In the genomic region with DNA sequence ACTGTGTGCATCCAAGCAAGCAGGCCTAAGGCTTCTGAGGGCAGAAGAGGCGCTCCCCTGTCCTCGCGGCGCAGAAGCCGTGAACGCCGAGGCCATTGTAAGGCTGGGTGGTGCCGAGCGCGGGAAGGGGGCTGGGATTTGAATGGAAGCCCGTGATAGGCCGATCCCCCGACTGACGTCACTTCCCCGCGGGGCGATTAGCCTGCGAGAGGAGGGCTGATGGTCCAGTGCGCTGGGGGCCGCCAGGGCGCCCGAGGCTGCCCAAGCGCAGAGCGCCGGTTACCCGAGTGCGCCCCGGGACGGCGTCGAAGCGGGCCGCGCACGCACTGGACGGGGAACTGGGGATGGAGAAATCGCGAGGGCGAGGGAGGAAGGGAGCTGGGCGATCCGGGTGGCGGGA, we compare ENCODE assay signal across 10 mouse cellular contexts. TPM values are rescaled to one million over a fixed set of nuclear protein-coding genes. Genes with fewer than 3 reads are reported as not detected.
DNase-seq lines count a peak whose midpoint lies in the region; ATAC-seq lines count a peak whose summit lies in the region.
"Had no signal": no experiment of that assay in that cellular context is flagged by ENCODE, and none has a peak within 500 bp of the region (broad histone marks: within the 10 kb centered on the region; RNA-seq: fewer than 3 reads in every experiment).

No protein-coding gene starts in this region.

- H3K36me3 ChIP-seq in heart, embryonic 16.5 days (ENCODE audit: control insufficient read depth, insufficient read depth), result no peaks in the 10 kb centered on the region
- H3K36me3 ChIP-seq: G1E had no signal

- peaks cover 100% of the 10 kb centered on the region for H3K27me3 ChIP-seq in heart, embryonic 16.5 days (ENCODE audit: control insufficient read depth, insufficient read depth, low read length)

- H3K9me3 ChIP-seq in heart, embryonic 16.5 days (replicated peaks; ENCODE audit: control insufficient read depth, low read length), result no peaks in the 10 kb centered on the region
- H3K9me3 ChIP-seq: G1E had no signal

- DNase-seq in heart, adult 9 months (ENCODE audit: low spot score in 2 of 2), result no peak
- peak; percentile 96 for DNase-seq in embryo, embryonic 10 days (ENCODE audit: low spot score)
- DNase-seq in heart, postnatal 14 days, result peak; percentile 15 to 29
- DNase-seq in layer of hippocampus, postnatal 14 days (ENCODE audit: low spot score in 2 of 2), result peak; percentile 92 to 95
- peak; percentile 11 for DNase-seq in lung, postnatal 36 days
- peak; percentile 91 for DNase-seq in right cerebral cortex, postnatal 4 days
- no peak for DNase-seq in ovary, postnatal 14 days (ENCODE audit: low spot score)

- peak overlapping the region; percentile 35 for H3K4me3 ChIP-seq in heart, embryonic 16.5 days (ENCODE audit: low read length)
- H3K4me3 ChIP-seq: myocyte had no signal

- no peak overlapping the region for H3K9ac ChIP-seq in heart, embryonic 16.5 days (ENCODE audit: low read length)

- H3K27ac ChIP-seq in heart, embryonic 16.5 days (ENCODE audit: low read length), result no peak overlapping the region

- no peak for ATAC-seq in heart, embryonic 16.5 days (replicated peaks; ENCODE audit: extremely low read depth, insufficient read depth, low FRiP score)

- 2% methylated on average over 39 of the region's 42 CpGs for WGBS in heart, embryonic 16.5 days

- H3K4me2 ChIP-seq in heart, embryonic 16.5 days (ENCODE audit: low read depth, low read length), result peak overlapping the region; percentile 51

- intact Hi-C loops in heart, postnatal 14 days (cut with DNase I), result no loop called here

- H3K4me1 ChIP-seq in heart, embryonic 16.5 days (ENCODE audit: control insufficient read depth, insufficient read depth, low read length), result peaks cover 7% of the 10 kb centered on the region

RNA-seq across cellular contexts. Expression of gene Polg, which starts 38.6 kb away (rescaled TPM):
- polyA plus RNA-seq in heart, embryonic 16.5 days (2015; fragmentation: Nextera tagmentation; extraction: Ambion mirVana), result 27.8 and 32.5 TPM in 2 replicates
- 10 to 100 TPM; 51.4 to 54.7 TPM for total RNA-seq in heart, postnatal 14 days (2021)
- 10 to 100 TPM; 84.1 to 90.7 TPM for total RNA-seq in layer of hippocampus, postnatal 14 days (2021)

Comparison
In these comparisons a context has a peak if more than half of its experiments do, and no peak if none do; other contexts are left out.
1. DNase-seq: peak in embryo, embryonic 10 days (single experiment), heart, postnatal 14 days (2 of 2), layer of hippocampus, postnatal 14 days (2 of 2), lung, postnatal 36 days (single experiment) and right cerebral cortex, postnatal 4 days (single experiment); none in heart, adult 9 months (0 of 2) and ovary, postnatal 14 days (single experiment).